Mouse (Mus musculus): ENCODE measurements around the gene Nectin4.

The Nectin4 gene

DNA sequence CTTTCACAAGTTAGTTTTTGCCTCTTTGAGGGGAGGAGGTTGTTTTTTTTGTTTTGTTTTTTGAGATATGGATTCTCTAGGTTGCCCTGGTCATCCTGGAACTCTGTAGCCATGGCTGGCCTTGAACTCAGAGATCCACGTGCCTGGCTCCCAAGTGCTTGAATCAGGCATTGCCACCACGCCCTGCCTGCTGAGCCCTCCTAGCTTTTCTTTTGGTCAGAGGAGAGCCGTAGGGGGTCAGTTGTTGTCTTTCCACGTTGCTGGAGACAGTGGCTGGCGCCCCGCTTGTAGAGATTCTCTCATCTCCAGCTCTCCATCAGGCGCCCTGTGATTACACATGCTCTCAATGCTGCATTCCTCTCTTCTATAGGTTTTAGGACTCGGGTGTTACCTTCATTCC is 43.7 kb downstream of the Nectin4 start:
- DNase-seq, result no peak

DNA sequence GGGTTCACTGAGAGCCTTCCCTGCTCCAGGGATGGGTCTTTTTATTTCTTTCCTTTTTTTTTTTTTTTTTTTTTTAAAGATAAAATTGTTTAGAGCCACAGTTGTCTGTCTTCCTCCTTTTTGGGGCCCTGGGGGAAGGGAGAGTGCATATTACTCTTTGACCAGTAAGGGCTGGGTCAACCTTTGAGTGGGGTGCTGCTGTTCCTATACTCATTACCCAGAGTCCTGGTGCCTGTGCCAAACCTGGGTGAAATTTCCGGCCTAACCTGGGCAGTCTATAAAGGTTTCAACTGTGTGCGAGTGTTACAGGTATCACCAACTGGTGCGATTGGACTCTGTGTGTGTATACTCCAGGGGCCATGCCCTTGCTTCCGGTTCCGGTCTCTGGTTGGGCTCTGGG is 48.8 kb downstream of the Nectin4 start, which contains the start of gene Tstd1:
TSS of gene Tstd1 (plus strand) at position 213 of the 400 bp plus-strand sequence.
- DNase-seq, result peak; percentile 61

DNA sequence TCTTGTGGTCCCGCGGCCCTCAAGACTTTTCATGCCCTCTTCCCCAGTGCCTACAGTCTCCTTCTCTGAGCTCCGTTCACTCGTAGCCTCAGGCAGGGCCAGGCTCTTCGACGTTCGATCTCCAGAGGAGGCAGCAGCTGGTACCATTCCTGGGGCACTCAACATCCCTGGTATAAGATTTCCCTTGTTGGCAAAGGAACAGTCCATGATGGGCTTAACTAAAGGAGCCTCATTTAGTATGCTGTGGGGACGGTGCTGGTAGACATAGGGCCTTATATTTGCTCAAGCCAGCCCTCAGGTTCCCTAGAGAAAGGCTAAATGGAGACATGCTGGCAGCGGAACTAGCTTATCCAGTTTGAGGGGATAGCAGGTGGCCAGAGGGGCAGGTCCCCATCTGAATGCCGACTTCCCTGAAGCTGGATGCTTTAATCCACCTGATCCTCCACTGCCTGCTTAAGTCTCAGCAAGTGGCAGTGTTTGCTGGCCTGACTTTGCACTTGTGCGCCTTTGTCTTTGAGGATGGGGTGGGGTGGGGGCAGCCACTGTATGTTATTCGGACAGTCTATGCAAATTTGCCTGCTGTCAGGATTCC is 49.5 kb downstream of the Nectin4 start:
- no peak for DNase-seq

DNA sequence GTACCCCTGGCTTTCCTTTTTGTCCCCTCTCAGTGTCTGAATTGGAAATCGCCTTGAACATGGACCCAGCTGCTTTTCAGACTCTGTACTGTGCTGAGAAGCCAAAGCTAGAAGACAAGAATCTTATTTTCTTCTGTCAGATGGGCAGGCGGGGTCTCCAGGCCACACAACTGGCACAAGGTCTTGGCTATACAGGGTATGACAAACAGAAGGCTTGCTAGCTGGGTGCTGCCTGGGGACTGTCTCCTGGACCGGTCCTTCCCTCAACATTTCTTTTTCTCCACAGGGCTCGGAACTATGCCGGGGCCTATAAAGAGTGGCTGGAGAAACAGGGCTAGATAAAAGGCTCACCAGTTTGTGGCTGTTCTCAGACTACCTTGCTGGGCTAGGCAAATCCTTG is 50.0 kb downstream of the Nectin4 start:
- no peak for DNase-seq

DNA sequence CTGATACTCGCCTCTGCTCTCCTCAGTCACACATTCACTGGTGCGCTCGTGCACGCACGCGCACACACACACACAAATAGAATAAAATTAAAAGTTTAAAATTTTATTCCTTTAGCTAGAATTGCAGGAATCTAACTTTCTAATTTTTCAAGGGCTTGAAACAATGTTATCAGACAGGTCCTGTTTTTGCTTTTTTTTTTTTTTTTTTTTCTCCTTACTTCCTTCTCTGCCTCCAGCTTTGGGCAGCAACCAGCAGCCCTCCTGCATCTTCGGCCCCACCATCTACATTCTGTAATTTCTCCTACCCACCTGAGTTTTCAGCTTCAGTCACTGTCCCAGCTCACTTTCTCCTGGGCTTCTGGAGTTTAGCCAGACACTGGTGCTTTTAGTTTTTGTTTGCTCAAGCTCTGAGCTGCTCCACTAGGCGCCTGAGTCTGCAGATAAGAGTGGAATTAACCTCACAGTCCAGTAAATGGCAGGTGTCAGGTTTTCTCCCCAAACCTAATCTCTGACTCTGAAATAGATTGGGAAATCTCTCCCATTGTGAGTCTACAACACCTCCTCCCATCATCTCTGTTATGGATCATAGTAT is 52.7 kb downstream of the Nectin4 start:
- no peak for DNase-seq

DNA sequence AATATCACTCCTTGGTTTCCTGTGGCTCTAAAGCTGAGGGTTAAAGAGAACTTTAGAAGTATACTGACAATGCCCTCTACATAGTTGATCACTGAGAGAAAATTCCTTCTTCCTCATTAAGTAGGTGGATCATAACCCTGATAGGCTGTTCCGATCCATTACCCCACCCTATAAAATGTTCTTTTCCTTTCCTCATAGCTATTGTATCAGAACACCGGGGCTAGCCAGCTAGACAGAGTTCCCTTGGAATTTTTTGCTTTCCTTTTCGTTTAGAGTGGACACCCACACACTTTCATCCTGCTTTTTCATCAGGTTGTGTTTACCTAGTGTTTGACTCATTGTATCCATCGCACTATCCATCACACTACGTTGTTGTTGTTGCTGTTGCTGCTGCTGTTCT is 54.7 kb downstream of the Nectin4 start:
- no peak for DNase-seq

DNA sequence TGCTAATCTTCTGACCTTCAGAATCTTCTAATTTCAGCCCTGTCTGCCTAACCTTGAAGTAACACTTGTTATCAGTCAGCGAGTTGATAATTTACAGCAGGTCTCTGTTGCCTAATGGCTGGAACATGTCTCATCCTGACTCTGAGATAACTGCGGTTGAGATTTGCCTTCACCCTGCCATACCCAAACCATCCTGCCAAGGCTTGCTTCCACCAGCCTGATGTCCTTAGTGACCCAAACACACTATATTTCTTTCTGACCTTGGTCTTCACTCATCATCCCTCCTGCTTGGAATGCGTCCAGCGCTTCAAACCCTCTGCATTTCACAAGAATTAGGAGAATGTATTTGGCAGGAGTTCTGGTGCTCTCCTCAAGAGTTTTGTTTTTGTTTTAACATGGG is 55.2 kb downstream of the Nectin4 start:
- no peak for DNase-seq

DNA sequence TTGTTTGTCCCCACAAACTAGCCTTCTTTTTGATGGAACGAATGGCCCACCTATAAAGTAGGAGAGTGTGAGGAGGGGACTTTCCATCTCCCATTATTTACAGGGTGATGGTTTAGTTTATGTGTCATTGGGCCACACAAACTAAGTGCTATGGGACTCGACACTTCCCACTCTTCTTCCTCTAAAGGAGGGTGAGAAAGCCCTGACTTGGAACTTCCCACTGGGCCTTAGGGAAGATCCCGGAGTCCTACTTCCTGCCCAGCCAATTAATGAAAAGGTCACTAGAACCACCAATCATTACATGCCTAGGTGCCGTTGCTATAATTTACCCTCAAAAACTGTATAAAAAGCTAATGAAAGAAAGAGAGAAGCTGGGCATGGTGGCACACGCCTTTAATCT is 62.3 kb downstream of the Nectin4 start:
- no peak for DNase-seq

DNA sequence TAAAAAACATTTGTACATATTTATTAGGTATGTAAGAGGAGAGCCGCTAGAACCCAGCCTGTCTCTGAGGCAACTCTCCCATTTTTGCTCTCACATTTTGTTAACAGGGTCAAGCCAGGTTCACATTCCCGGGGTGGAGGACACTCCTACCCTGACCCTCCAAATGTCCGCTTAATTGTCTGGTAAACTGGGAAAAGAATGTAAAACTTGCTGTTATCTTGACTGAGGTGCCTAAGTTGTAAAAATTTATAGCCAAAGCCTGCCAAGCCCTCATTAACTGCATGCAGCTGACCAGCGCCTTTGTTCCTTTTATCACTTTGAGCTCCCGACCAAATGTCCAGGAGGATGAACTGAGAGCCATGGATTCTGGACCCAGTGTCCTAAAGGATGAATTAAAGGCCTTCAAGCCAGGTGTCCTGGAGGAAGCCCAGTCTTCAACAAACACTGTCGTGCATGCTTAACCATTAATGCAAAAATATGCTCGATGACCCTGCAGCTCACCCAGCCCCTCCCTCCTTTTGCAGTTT is 65.5 kb downstream of the Nectin4 start:
- no peak for DNase-seq

DNA sequence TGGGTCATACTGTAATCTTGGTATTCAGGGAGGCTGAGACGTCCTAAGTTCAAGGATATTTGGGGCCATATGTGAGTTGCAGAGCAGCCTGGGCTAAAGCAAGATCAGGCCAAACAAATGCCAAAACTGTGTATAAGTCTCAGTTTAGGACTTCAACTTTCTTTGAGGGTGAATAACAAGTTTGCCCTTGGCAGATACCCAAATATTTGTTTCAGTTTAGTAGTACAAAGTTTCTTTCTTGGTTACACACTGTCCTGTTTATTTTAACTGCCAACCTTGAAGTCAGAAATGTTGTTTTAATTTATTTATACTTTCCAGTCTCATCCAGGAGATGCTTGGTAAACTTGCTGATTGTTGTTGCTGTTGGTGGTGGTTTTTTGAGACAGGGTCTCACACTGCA is 66.1 kb downstream of the Nectin4 start:
- DNase-seq, result no peak

DNA sequence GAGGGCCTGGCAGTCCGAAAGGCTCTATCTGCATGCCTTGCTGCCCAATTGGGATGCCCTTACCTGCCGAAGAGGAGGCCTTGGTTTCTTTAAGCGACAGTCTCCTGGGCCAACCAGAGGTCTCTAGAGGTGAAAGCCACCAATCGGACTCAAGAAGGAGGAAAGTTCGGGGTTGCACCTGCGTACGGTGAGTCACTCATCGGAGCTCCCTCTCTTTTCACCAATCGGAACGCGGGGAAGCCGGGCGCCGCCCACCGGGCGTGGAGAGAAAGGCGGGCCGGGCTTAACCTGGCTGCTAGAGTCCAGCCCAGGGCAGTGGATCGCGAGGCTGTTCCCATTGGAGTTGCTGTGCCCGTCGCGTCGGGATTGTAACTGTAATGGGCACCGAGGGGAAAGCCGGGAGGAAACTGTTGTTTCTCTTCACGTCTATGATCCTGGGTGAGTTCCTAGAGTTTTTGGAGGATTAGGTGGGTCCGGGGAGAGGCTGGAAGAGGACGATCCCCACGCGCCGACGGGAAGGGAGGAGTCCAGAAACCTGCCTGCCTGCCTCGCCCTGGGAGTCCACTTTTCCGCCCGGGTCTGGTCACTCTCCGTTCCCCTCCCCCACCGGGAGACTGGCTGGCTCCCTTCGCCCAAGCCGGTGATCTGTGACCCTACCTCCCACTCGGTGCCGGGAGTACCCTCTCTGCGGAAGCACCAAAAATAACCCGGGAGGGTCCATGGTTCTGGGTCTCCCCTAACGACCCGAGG is 67.5 kb downstream of the Nectin4 start, which contains the start of gene F11r:
TSS of gene F11r (plus strand) at position 272 of the 750 bp plus-strand sequence.
- peak; percentile 96 for DNase-seq
